Mouse (Mus musculus) olfactory bulb, adult 2 months (tissue): ENCODE measurements around the gene Iba57. TPM values are rescaled to one million over a fixed set of nuclear protein-coding genes. Genes with fewer than 3 reads are reported as not detected.

Experiments
- H3K27ac ChIP-seq: fragments of 200-500 bp; 2 replicates; pipeline ENCODE4 v1.5.1; 2012; ENCODE audit warnings: low read depth, low read length; ENCODE audit not compliant: insufficient read depth
- H3K4me1 ChIP-seq: fragments of 200-500 bp; 2 replicates; pipeline ENCODE4 v1.6.1; 2012; ENCODE audit warnings: low read length; ENCODE audit not compliant: control insufficient read depth, insufficient read depth
- H3K4me3 ChIP-seq: fragments of 200-500 bp; 2 replicates; pipeline ENCODE4 v1.5.1; 2012; ENCODE audit warnings: mild to moderate bottlenecking, low read depth, low read length, moderate library complexity; ENCODE audit not compliant: insufficient read depth
- CTCF ChIP-seq: fragments of 200-500 bp; IDR thresholded peaks from 2 replicates; pipeline ENCODE4 v1.5.1; 2012; ENCODE audit warnings: low read depth, mild to moderate bottlenecking, low read length, moderate library complexity; ENCODE audit not compliant: insufficient read depth
- POLR2A ChIP-seq: fragments of 200-500 bp; IDR thresholded peaks from 2 replicates; pipeline ENCODE4 v1.6.1; 2012; ENCODE audit warnings: mild to moderate bottlenecking, low read depth, low read length, moderate library complexity; ENCODE audit not compliant: insufficient read depth
- WGBS: fragments of 180-500 bp; shearing (Covaris S2); methylation state at CpG from one replicate; pipeline ENCODE4 v1.1.7; 2018; 5-methylcytosine and 5-hydroxymethylcytosine counted together
- polyA plus RNA-seq: library from polyadenylated mRNA; stranded (reverse); fragments of >200 nt; gene quantifications from 2 replicates; pipeline ENCODE4 v1.2.4, GENCODE M21; 2012; ENCODE audit warnings: low replicate concordance; ENCODE audit not compliant: missing spikeins, insufficient read depth, insufficient read length

The Iba57 gene
- polyA plus RNA-seq, 1 experiment = not detected

- WGBS = under 1% methylated on average over 63 of the region's 63 CpGs
- H3K27ac ChIP-seq = no peak within 1 kb of the TSS
Measured at GRCm38 (mm10) chr11:59202081-59202995, 38.8 kb upstream of the Iba57 start, which contains the start of gene Mrpl55. Mrpl55 (plus strand) TSS chr11:59202486.

GRCm38 (mm10) chr11:59201216-59202002 lies 37.9 kb upstream of the Iba57 start:
- Histone ChIP-seq H3K27ac (no peak overlapping the region), H3K4me3 (peak overlapping the region; percentile 63), H3K4me1 (peaks cover 8% of the 10 kb centered on the region; the same call in 1 of the 2 replicates)
- no peak for TF ChIP-seq POLR2A
- TF ChIP-seq CTCF = no peak
- WGBS = 28% methylated on average over 16 of the region's 16 CpGs

More at GRCm38 (mm10) chr11:59202081-59202995, 38.8 kb upstream of the Iba57 start, which contains the start of gene Mrpl55:
- TF ChIP-seq CTCF (no peak), POLR2A (peak; percentile 50)
- peaks cover 8% of the 10 kb centered on the region; the same call in 1 of the 2 replicates for H3K4me1 ChIP-seq
- H3K4me3 ChIP-seq = peak within 1 kb of the TSS; percentile 63

- no peak for TF ChIP-seq CTCF
- no peak for TF ChIP-seq POLR2A
- no peak overlapping the region for H3K27ac ChIP-seq
- H3K4me3 ChIP-seq = no peak overlapping the region
- H3K4me1 ChIP-seq = peaks cover 3% of the 10 kb centered on the region; the same call in 1 of the 2 replicates
Measured at GRCm38 (mm10) chr11:59196230-59196629, 32.7 kb upstream of the Iba57 start.

- WGBS = 4% methylated on average over 16 of the region's 16 CpGs
- Histone ChIP-seq H3K4me3 (peak within 1 kb of the TSS; percentile 68), H3K27ac (peak within 1 kb of the TSS; percentile 32; the same call in 1 of the 2 replicates), H3K4me1 (peaks cover 10% of the 10 kb centered on the region; the same call in 1 of the 2 replicates)
- TF ChIP-seq CTCF = no peak
- TF ChIP-seq POLR2A = no peak
Measured at GRCm38 (mm10) chr11:59192059-59192386, 28.5 kb upstream of the Iba57 start, which contains the start of gene Guk1. Guk1 (minus strand) TSS chr11:59192212.

- TF ChIP-seq POLR2A (peak; percentile 79), CTCF (no peak)
- H3K4me3 ChIP-seq = peak overlapping the region; percentile 68
- under 1% methylated on average over 58 of the region's 59 CpGs for WGBS
- peaks cover 10% of the 10 kb centered on the region; the same call in 1 of the 2 replicates for H3K4me1 ChIP-seq
- peak overlapping the region; percentile 32; the same call in 1 of the 2 replicates for H3K27ac ChIP-seq
Measured at GRCm38 (mm10) chr11:59191231-59192058, 27.9 kb upstream of the Iba57 start.

- Histone ChIP-seq H3K4me1 (peaks cover 10% of the 10 kb centered on the region; the same call in 1 of the 2 replicates), H3K4me3 (no peak overlapping the region), H3K27ac (no peak overlapping the region)
- TF ChIP-seq POLR2A = no peak
- TF ChIP-seq CTCF = no peak
- 74% methylated on average over 6 of the region's 6 CpGs for WGBS
Measured at GRCm38 (mm10) chr11:59187706-59188105, 24.2 kb upstream of the Iba57 start.

GRCm38 (mm10) chr11:59185490-59185889 lies 22.0 kb upstream of the Iba57 start:
- H3K4me3 ChIP-seq = no peak overlapping the region
- no peak for TF ChIP-seq POLR2A
- TF ChIP-seq CTCF = no peak
- WGBS = 90% methylated on average over 5 of the region's 5 CpGs
- peaks cover 10% of the 10 kb centered on the region; the same call in 1 of the 2 replicates for H3K4me1 ChIP-seq
- no peak overlapping the region for H3K27ac ChIP-seq

- 27% methylated on average over 3 of the region's 3 CpGs for WGBS
- H3K27ac ChIP-seq = no peak overlapping the region
- H3K4me1 ChIP-seq = peaks cover 4% of the 10 kb centered on the region; the same call in 1 of the 2 replicates
- H3K4me3 ChIP-seq = no peak overlapping the region
- TF ChIP-seq CTCF (no peak), POLR2A (no peak)
Measured at GRCm38 (mm10) chr11:59183821-59184220, 20.3 kb upstream of the Iba57 start.
